Mouse (Mus musculus): ENCODE measurements around the gene Creb3l1. TPM values are rescaled to one million over a fixed set of nuclear protein-coding genes. Genes with fewer than 3 reads are reported as not detected.

Gene Creb3l1
- polyA plus RNA-seq (2016; fragmentation: Nextera tagmentation; extraction: Ambion mirVana): 1.00 and 1.9 TPM in 2 replicates

GRCm38 (mm10) chr2:92024274-92024672 lies at the start of gene Creb3l1:
Gene Creb3l1, minus strand, starts transcription at chr2:92024502.
- Histone ChIP-seq H3K27ac (peak within 1 kb of the TSS; percentile 76), H3K4me3 (peak within 1 kb of the TSS; percentile 72), H3K27me3 (ENCODE audit: insufficient read depth, poor library complexity, severe bottlenecking) (peaks cover 64% of the 10 kb centered on the region), H3K4me1 (replicated peaks) (peaks cover 31% of the 10 kb centered on the region), H3K36me3 (no peaks in the 10 kb centered on the region), H3K9me3 (no peaks in the 10 kb centered on the region)
- peak; percentile 80 for DNase-seq (ENCODE audit: low spot score)
- under 1% methylated on average over 27 of the region's 27 CpGs for WGBS

GRCm38 (mm10) chr2:92071143-92071542 lies 46.8 kb upstream of the Creb3l1 start:
- WGBS: 89% methylated on average over 4 of the region's 4 CpGs
- H3K36me3 ChIP-seq: no peaks in the 10 kb centered on the region
- H3K4me3 ChIP-seq: no peak overlapping the region
- H3K9me3 ChIP-seq: no peaks in the 10 kb centered on the region
- H3K4me1 ChIP-seq (replicated peaks): peaks cover 6% of the 10 kb centered on the region
- no peak overlapping the region for H3K27ac ChIP-seq
- DNase-seq (ENCODE audit: low spot score): no peak
- 0 out of 2 replicates have a peak, but pooled peaks cover 5% of the 10 kb centered on the region for H3K27me3 ChIP-seq (ENCODE audit: insufficient read depth, poor library complexity, severe bottlenecking)

GRCm38 (mm10) chr2:92069630-92070029 lies 45.3 kb upstream of the Creb3l1 start:
- H3K27ac ChIP-seq: no peak overlapping the region
- H3K4me3 ChIP-seq: no peak overlapping the region
- no peaks in the 10 kb centered on the region for H3K9me3 ChIP-seq
- DNase-seq (ENCODE audit: low spot score): no peak
- H3K27me3 ChIP-seq (ENCODE audit: insufficient read depth, poor library complexity, severe bottlenecking): 0 out of 2 replicates have a peak, but pooled peaks cover 5% of the 10 kb centered on the region
- WGBS: 77% methylated on average over 5 of the region's 5 CpGs
- no peaks in the 10 kb centered on the region for H3K36me3 ChIP-seq
- H3K4me1 ChIP-seq (replicated peaks): peaks cover 7% of the 10 kb centered on the region; the same call in 1 of the 2 replicates

GRCm38 (mm10) chr2:92067600-92067999 lies 43.3 kb upstream of the Creb3l1 start:
- no peak overlapping the region for H3K27ac ChIP-seq
- H3K36me3 ChIP-seq: no peaks in the 10 kb centered on the region
- H3K4me3 ChIP-seq: no peak overlapping the region
- peaks cover 4% of the 10 kb centered on the region; the same call in 1 of the 2 replicates for H3K27me3 ChIP-seq (ENCODE audit: insufficient read depth, poor library complexity, severe bottlenecking)
- no peaks in the 10 kb centered on the region for H3K9me3 ChIP-seq
- 82% methylated on average over 3 of the region's 3 CpGs for WGBS
- no peak for DNase-seq (ENCODE audit: low spot score)
- H3K4me1 ChIP-seq (replicated peaks): peaks cover 10% of the 10 kb centered on the region; the same call in 1 of the 2 replicates

- no peaks in the 10 kb centered on the region for H3K36me3 ChIP-seq
- WGBS: 79% methylated on average over 1 of the region's 1 CpGs
- peaks cover 7% of the 10 kb centered on the region for H3K27me3 ChIP-seq (ENCODE audit: insufficient read depth, poor library complexity, severe bottlenecking)
These were observed 42.6 kb upstream of the Creb3l1 start for GRCm38 (mm10) chr2:92066899-92067298.

GRCm38 (mm10) chr2:92065938-92066337 lies 41.6 kb upstream of the Creb3l1 start:
- DNase-seq (ENCODE audit: low spot score): no peak
- Histone ChIP-seq H3K27ac (no peak overlapping the region), H3K36me3 (no peaks in the 10 kb centered on the region), H3K4me1 (replicated peaks) (peaks cover 10% of the 10 kb centered on the region; the same call in 1 of the 2 replicates), H3K27me3 (ENCODE audit: insufficient read depth, poor library complexity, severe bottlenecking) (peaks cover 17% of the 10 kb centered on the region), H3K4me3 (no peak overlapping the region), H3K9me3 (no peaks in the 10 kb centered on the region)
- 60% methylated on average over 6 of the region's 6 CpGs for WGBS

More at GRCm38 (mm10) chr2:92066899-92067298, 42.6 kb upstream of the Creb3l1 start:
- Histone ChIP-seq H3K27ac (no peak overlapping the region), H3K9me3 (no peaks in the 10 kb centered on the region), H3K4me3 (no peak overlapping the region), H3K4me1 (replicated peaks) (peaks cover 10% of the 10 kb centered on the region; the same call in 1 of the 2 replicates)
- DNase-seq (ENCODE audit: low spot score): no peak

GRCm38 (mm10) chr2:92065269-92065888 lies 41.1 kb upstream of the Creb3l1 start:
- no peak overlapping the region for H3K4me3 ChIP-seq
- H3K4me1 ChIP-seq (replicated peaks): peaks cover 10% of the 10 kb centered on the region; the same call in 1 of the 2 replicates
- peaks cover 22% of the 10 kb centered on the region for H3K27me3 ChIP-seq (ENCODE audit: insufficient read depth, poor library complexity, severe bottlenecking)
- WGBS: 86% methylated on average over 8 of the region's 8 CpGs
- H3K36me3 ChIP-seq: no peaks in the 10 kb centered on the region
- no peak overlapping the region for H3K27ac ChIP-seq
- no peaks in the 10 kb centered on the region for H3K9me3 ChIP-seq
- no peak for DNase-seq (ENCODE audit: low spot score)

GRCm38 (mm10) chr2:92063106-92063505 lies 38.8 kb upstream of the Creb3l1 start:
- Histone ChIP-seq H3K36me3 (no peaks in the 10 kb centered on the region), H3K4me1 (replicated peaks) (peaks cover 33% of the 10 kb centered on the region), H3K4me3 (no peak overlapping the region), H3K27ac (no peak overlapping the region), H3K9me3 (no peaks in the 10 kb centered on the region), H3K27me3 (ENCODE audit: insufficient read depth, poor library complexity, severe bottlenecking) (peaks cover 45% of the 10 kb centered on the region)
- no peak for DNase-seq (ENCODE audit: low spot score)
- 60% methylated on average over 5 of the region's 5 CpGs for WGBS

- Histone ChIP-seq H3K4me3 (no peak overlapping the region), H3K36me3 (no peaks in the 10 kb centered on the region), H3K27me3 (ENCODE audit: insufficient read depth, poor library complexity, severe bottlenecking) (peaks cover 63% of the 10 kb centered on the region), H3K27ac (no peak overlapping the region), H3K9me3 (no peaks in the 10 kb centered on the region), H3K4me1 (replicated peaks) (peaks cover 34% of the 10 kb centered on the region)
- 80% methylated on average over 5 of the region's 5 CpGs for WGBS
- DNase-seq (ENCODE audit: low spot score): no peak
These were observed 37.0 kb upstream of the Creb3l1 start for GRCm38 (mm10) chr2:92061337-92061736.

GRCm38 (mm10) chr2:92060291-92060690 lies 36.0 kb upstream of the Creb3l1 start:
- peaks cover 38% of the 10 kb centered on the region for H3K4me1 ChIP-seq (replicated peaks)
- H3K27me3 ChIP-seq (ENCODE audit: insufficient read depth, poor library complexity, severe bottlenecking): peaks cover 66% of the 10 kb centered on the region
- no peak for DNase-seq (ENCODE audit: low spot score)
- 12% methylated on average over 6 of the region's 6 CpGs for WGBS
- no peaks in the 10 kb centered on the region for H3K36me3 ChIP-seq
- H3K27ac ChIP-seq: no peak overlapping the region
- H3K4me3 ChIP-seq: peak overlapping the region; percentile 73
- no peaks in the 10 kb centered on the region for H3K9me3 ChIP-seq

- Histone ChIP-seq H3K9me3 (no peaks in the 10 kb centered on the region), H3K36me3 (no peaks in the 10 kb centered on the region), H3K4me1 (replicated peaks) (peaks cover 42% of the 10 kb centered on the region), H3K27me3 (ENCODE audit: insufficient read depth, poor library complexity, severe bottlenecking) (peaks cover 73% of the 10 kb centered on the region), H3K4me3 (peak overlapping the region; percentile 73), H3K27ac (peak overlapping the region; percentile 79)
- peak; percentile 64 for DNase-seq (ENCODE audit: low spot score)
- under 1% methylated on average over 63 of the region's 63 CpGs for WGBS
These were observed 35.3 kb upstream of the Creb3l1 start for GRCm38 (mm10) chr2:92059481-92060220.

- peaks cover 80% of the 10 kb centered on the region for H3K27me3 ChIP-seq (ENCODE audit: insufficient read depth, poor library complexity, severe bottlenecking)
- no peak overlapping the region for H3K27ac ChIP-seq
- no peaks in the 10 kb centered on the region for H3K36me3 ChIP-seq
- WGBS: 3% methylated on average over 11 of the region's 11 CpGs
- H3K9me3 ChIP-seq: no peaks in the 10 kb centered on the region
- no peak for DNase-seq (ENCODE audit: low spot score)
- peak overlapping the region; percentile 73 for H3K4me3 ChIP-seq
- peaks cover 42% of the 10 kb centered on the region for H3K4me1 ChIP-seq (replicated peaks)
These were observed 34.6 kb upstream of the Creb3l1 start for GRCm38 (mm10) chr2:92058936-92059335.

GRCm38 (mm10) chr2:92058469-92058868 lies 34.2 kb upstream of the Creb3l1 start:
- H3K36me3 ChIP-seq: no peaks in the 10 kb centered on the region
- H3K4me3 ChIP-seq: peak overlapping the region; percentile 73
- peaks cover 42% of the 10 kb centered on the region for H3K4me1 ChIP-seq (replicated peaks)
- peak; percentile 94 for DNase-seq (ENCODE audit: low spot score)
- H3K9me3 ChIP-seq: no peaks in the 10 kb centered on the region
- WGBS: under 1% methylated on average over 29 of the region's 29 CpGs
- H3K27ac ChIP-seq: no peak overlapping the region
- peaks cover 84% of the 10 kb centered on the region for H3K27me3 ChIP-seq (ENCODE audit: insufficient read depth, poor library complexity, severe bottlenecking)

Measured in hindbrain, embryonic 10.5 days (tissue).